Mouse (Mus musculus) limb, embryonic 14.5 days (tissue): ENCODE data around the gene Ccdc130. TPM values are rescaled to one million over a fixed set of nuclear protein-coding genes. Genes with fewer than 3 reads are reported as not detected.

Source experiments
- ATAC-seq: fragments of 200-750 bp; cut with Nextera tagmentation; 2 replicates; pipeline ENCODE4 v1.8.0; 2017; ENCODE audit warnings: low read depth, moderate number of reproducible peaks, moderate TSS enrichment; ENCODE audit not compliant: low FRiP score
- DNase-seq: peaks from one replicate; pipeline ENCODE4 v3.0.0-alpha.2; 2015; ENCODE audit warnings: low spot score
- H3K27ac ChIP-seq: fragments of 300-500 bp; sonication (generic); replicated peaks from 2 replicates; pipeline ENCODE4 v1.5.1; 2014; ENCODE audit warnings: low read depth, mild to moderate bottlenecking, low read length, moderate library complexity, mixed read lengths
- H3K27me3 ChIP-seq: fragments of 300-500 bp; sonication (generic); 2 replicates; pipeline ENCODE4 v1.6.1; 2014; ENCODE audit warnings: low read length, mixed read lengths; ENCODE audit not compliant: control insufficient read depth, insufficient read depth
- H3K36me3 ChIP-seq: fragments of 300-500 bp; sonication (generic); 2 replicates; pipeline ENCODE4 v1.6.1; 2014; ENCODE audit warnings: mild to moderate bottlenecking, low read length, moderate library complexity, mixed read lengths; ENCODE audit not compliant: control insufficient read depth, insufficient read depth
- H3K4me1 ChIP-seq: fragments of 300-500 bp; sonication (generic); 2 replicates; pipeline ENCODE4 v1.6.1; 2014; ENCODE audit warnings: antibody characterized with exemption, low read length, mixed read lengths; ENCODE audit not compliant: control insufficient read depth, insufficient read depth
- H3K4me2 ChIP-seq: fragments of 300-500 bp; sonication (generic); replicated peaks from 2 replicates; pipeline ENCODE4 v1.6.1; 2014; ENCODE audit warnings: low read depth, mild to moderate bottlenecking, low read length, moderate library complexity; ENCODE audit not compliant: severe bottlenecking
- H3K4me3 ChIP-seq: fragments of 300-500 bp; sonication (generic); replicated peaks from 2 replicates; pipeline ENCODE4 v1.5.1; 2014; ENCODE audit warnings: low read length
- H3K9ac ChIP-seq: fragments of 300-500 bp; sonication (generic); 2 replicates; pipeline ENCODE4 v1.6.1; 2014; ENCODE audit warnings: mild to moderate bottlenecking, low read depth, low read length, moderate library complexity; ENCODE audit not compliant: severe bottlenecking
- H3K9me3 ChIP-seq: fragments of 300-500 bp; sonication (generic); 2 replicates; pipeline ENCODE4 v1.6.1; 2016; ENCODE audit warnings: low read length; ENCODE audit not compliant: control insufficient read depth
- POLR2A ChIP-seq: fragments of 200-500 bp; IDR thresholded peaks from 2 replicates; pipeline ENCODE4 v1.8.0; 2012; ENCODE audit warnings: inconsistent platforms, mild to moderate bottlenecking, moderate library complexity, borderline replicate concordance; ENCODE audit not compliant: insufficient read depth, insufficient read length; ENCODE audit errors: extremely low read depth
- WGBS: fragments of 180-500 bp; shearing (Covaris S2); extraction: QIAGEN DNeasy Blood & Tissue Kit; methylation state at CpG from one replicate; pipeline ENCODE4 v1.1.7; 2014; 5-methylcytosine and 5-hydroxymethylcytosine counted together
- polyA plus RNA-seq, 2 experiments: library from polyadenylated mRNA; depleted of rRNA in 1 of 2; stranded (reverse) in 1 of 2; unstranded in 1 of 2; fragments of >200 nt; fragmentation: Nextera tagmentation in 1 of 2; extraction: Ambion mirVana in 1 of 2; gene quantifications; 2 replicates each; pipeline versions ENCODE4 v1.2.1 to v1.2.3; 2012 to 2014

Ccdc130 gene
- polyA plus RNA-seq, 2 experiments, result 16.5 to 39.5 TPM

DNA sequence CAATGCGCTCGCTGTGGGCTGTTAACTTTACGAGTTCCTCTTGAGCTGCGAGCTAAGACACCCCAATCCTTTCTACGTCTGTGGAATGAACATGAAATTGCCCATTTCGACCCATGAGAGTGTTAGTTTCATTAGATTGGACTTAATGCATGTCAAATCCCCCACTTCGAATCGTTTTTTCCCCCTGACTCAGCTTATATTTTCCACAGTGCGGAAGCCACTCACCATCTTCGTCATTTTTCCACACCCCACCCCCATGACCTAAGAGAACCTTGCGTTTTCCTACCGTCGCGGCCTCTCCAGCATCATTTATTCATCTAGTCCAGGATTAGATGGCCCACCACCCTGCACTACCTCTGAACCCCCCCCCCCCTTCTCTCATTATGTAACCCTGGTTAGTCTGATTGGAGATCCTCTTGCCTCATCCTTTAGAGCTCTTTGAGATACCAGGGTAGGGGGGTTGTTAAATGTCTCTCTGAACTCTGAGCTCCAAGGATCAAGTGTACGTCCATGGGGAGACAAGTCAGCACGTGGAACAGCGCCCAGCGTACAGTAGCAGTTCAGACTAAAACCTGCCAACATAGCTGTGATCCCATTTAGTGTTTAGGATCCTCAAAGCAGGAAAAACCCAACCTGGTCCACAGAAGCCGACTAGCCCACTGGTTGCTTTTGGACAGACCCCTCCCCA is 32.5 kb downstream of the Ccdc130 start:
- WGBS, result 16% methylated on average over 19 of the region's 19 CpGs
- no peaks in the 10 kb centered on the region for H3K27me3 ChIP-seq

DNA sequence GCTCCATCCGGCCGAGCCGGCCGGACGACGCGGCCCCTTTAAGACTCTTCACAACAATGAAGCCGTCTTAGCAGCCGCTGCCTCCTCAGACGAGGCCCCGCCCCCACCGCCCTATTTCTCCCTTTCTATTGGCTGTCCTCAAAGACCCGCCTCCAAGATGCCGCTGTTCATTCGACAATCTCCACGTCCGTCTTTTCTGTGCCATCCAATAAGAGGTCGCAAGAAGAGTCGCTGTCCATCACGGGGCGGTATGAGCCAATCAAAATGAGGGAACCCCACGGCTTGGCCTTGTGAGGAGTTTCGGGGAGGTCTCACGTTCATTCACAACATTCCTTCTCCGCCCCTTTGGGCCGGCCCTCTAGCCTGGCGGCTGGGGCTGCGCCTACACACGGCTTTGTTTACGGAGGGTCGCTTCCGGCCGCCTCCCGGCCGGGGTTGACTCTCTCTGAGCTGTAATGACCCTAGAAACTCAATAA is 33.1 kb downstream of the Ccdc130 start, which contains the start of gene Zswim4:
Zswim4 (minus strand) TSS at position 58 of the 476 bp plus-strand sequence.
- peaks cover 26% of the 10 kb centered on the region for H3K36me3 ChIP-seq
- DNase-seq, result peak; percentile 99
- H3K9me3 ChIP-seq, result no peaks in the 10 kb centered on the region
- ATAC-seq, result peak; percentile 99
- H3K9ac ChIP-seq, result peak within 1 kb of the TSS; percentile 94
- H3K4me3 ChIP-seq, result peak within 1 kb of the TSS; percentile 87
- H3K27ac ChIP-seq, result peak within 1 kb of the TSS; percentile 83
- no peaks in the 10 kb centered on the region for H3K27me3 ChIP-seq
- peak within 1 kb of the TSS; percentile 86 for H3K4me2 ChIP-seq
- peak; percentile 90; the same call in 1 of the 2 replicates for TF ChIP-seq POLR2A
- H3K4me1 ChIP-seq, result peaks cover 8% of the 10 kb centered on the region
- WGBS, result 0% methylated on average over 28 of the region's 35 CpGs

More for the DNA sequence above, 32.5 kb downstream of the Ccdc130 start:
- H3K36me3 ChIP-seq, result peaks cover 21% of the 10 kb centered on the region
- H3K9ac ChIP-seq, result peak overlapping the region; percentile 62
- peak overlapping the region; percentile 76 for H3K4me2 ChIP-seq
- H3K27ac ChIP-seq, result peak overlapping the region; percentile 83
- peaks cover 8% of the 10 kb centered on the region for H3K4me1 ChIP-seq
- DNase-seq, result no peak
- H3K9me3 ChIP-seq, result no peaks in the 10 kb centered on the region
- ATAC-seq, result no peak
- peak overlapping the region; percentile 87 for H3K4me3 ChIP-seq
- TF ChIP-seq POLR2A, result no peak

DNA sequence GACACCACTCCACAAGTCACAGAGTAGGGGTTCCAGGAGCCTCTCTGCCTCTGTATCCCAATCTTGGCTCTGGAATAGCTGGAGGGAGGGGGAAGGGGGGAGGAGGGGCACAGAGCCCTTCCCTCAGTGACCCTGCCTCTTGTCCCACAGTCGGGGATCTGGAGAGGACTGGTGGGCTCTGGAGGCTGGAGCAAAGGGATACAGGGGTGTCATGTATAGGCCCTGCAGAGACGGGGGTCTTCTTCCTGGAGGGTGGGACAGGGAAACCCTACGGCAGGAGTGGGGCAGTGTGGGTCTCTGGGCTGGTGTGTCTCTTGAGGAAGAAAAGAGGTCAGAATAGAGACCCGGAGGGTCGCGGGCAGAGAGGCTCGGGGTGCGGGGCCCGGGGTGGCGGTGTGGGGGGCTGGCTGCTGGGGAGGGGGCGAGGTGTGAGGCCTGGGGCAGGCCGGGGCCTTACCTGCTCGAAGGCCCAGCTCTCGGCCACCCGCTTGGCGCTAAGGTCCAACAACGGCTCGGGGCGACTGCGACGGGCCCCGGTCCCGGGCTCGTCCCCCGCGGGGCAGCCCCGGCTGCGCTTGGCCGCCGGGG is 33.7 kb downstream of the Ccdc130 start:
- peak overlapping the region; percentile 58; the same call in 1 of the 2 replicates for H3K27ac ChIP-seq
- H3K27me3 ChIP-seq, result no peaks in the 10 kb centered on the region
- no peak for TF ChIP-seq POLR2A
- peak overlapping the region; percentile 86 for H3K4me2 ChIP-seq
- peak; percentile 4; the same call in 1 of the 2 replicates for ATAC-seq
- peak overlapping the region; percentile 87 for H3K4me3 ChIP-seq
- peak overlapping the region; percentile 94 for H3K9ac ChIP-seq
- H3K9me3 ChIP-seq, result no peaks in the 10 kb centered on the region
- no peak for DNase-seq
- H3K36me3 ChIP-seq, result peaks cover 32% of the 10 kb centered on the region
- 0% methylated on average over 9 of the region's 30 CpGs for WGBS
- peaks cover 8% of the 10 kb centered on the region for H3K4me1 ChIP-seq

DNA sequence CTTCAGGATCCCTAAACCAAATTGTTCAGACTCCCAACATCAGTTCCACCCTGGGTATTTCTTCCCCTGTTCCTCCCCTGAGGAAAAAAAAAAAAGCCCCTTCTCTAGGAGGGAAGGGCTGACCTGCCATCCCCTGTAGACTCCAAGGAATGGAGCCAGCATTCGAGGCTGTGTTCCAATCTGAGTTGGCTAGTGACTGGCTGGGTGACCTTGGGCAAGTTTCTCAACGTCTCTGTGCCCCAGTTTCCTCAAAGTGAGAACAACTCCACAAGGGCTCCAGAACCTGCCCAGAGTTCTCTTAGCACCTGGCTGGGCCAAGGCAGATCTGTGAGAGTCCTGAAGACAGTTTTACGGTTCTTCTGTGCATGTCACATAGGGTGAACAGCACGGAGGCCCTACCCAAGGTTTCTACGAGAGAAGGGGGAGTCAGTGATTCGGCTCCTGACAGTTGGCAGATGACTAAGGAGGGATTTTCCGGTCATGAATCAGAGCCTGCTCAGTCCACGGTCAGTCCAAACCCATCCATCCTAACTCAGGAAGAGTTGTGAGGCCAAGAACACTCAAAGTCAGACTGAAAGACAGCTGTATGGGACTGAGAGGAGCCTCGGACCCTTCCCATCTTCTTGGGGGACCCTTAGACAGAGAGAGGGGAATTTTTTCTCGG is 34.3 kb downstream of the Ccdc130 start:
- TF ChIP-seq POLR2A, result no peak
- H3K9ac ChIP-seq, result peak overlapping the region; percentile 94
- H3K36me3 ChIP-seq, result peaks cover 35% of the 10 kb centered on the region
- H3K4me3 ChIP-seq, result peak overlapping the region; percentile 87
- no peaks in the 10 kb centered on the region for H3K9me3 ChIP-seq
- no peak overlapping the region for H3K27ac ChIP-seq
- H3K4me2 ChIP-seq, result peak overlapping the region; percentile 86
- H3K4me1 ChIP-seq, result peaks cover 8% of the 10 kb centered on the region
- no peak for ATAC-seq
- H3K27me3 ChIP-seq, result no peaks in the 10 kb centered on the region
- no peak for DNase-seq
- WGBS, result 21% methylated on average over 10 of the region's 10 CpGs

DNA sequence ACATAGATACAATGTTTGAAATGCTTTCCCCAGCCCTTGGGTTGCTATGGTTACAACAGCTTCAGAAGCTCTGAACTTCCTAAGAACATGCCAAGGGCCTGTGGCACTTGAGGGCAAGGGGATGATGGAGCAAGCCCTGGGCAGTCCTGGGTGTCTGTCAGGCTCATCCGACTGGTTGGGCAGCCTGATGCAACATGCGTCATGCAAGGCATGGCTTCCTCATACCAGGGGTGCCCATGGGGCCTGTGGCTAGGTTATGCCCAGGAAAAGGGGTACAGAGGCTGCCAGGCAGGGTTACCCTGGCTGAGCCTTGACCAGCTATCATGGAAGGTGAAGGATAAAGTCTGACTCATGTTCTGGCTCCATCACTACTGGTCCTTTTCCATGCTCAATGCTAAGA is 37.1 kb downstream of the Ccdc130 start:
- Histone ChIP-seq H3K27ac (no peak overlapping the region), H3K9ac (no peak overlapping the region), H3K36me3 (peaks cover 63% of the 10 kb centered on the region), H3K4me1 (peaks cover 8% of the 10 kb centered on the region), H3K9me3 (no peaks in the 10 kb centered on the region), H3K27me3 (no peaks in the 10 kb centered on the region), H3K4me3 (no peak overlapping the region), H3K4me2 (no peak overlapping the region)
- no peak for ATAC-seq
- TF ChIP-seq POLR2A, result no peak
- WGBS, result 81% methylated on average over 2 of the region's 2 CpGs
- DNase-seq, result no peak
